Mouse (Mus musculus) effector memory CD4-positive, alpha-beta T cell, adult 5 months (primary cell): Measurements from ENCODE around the gene Crhr2. TPM values are rescaled to one million over a fixed set of nuclear protein-coding genes. Genes with fewer than 3 reads are reported as not detected.

Experiments
- polyA plus RNA-seq: library from polyadenylated mRNA; unstranded; fragments of 100-300 nt; shearing (Covaris generic); gene quantifications from one replicate; pipeline ENCODE4 v1.2.1, GENCODE M21; 2017

Crhr2 gene
- not detected for polyA plus RNA-seq

GRCm38 (mm10) chr6:55132794-55133193 lies at the start of gene Crhr2:
TSS of gene Crhr2 (minus strand) at chr6:55133016.

GRCm38 (mm10) chr6:55174741-55175181 lies 41.9 kb upstream of the Crhr2 start, which contains the start of gene Inmt:
TSS of gene Inmt (minus strand) at chr6:55175043.

Other genes with a start within 250 kb of the Crhr2 start
- gene Nod1, start 160.4 kb downstream of the Crhr2 start, polyA plus RNA-seq, result 38.4 TPM
- gene Ggct, start 140.1 kb downstream of the Crhr2 start, polyA plus RNA-seq, result 14.8 TPM
- gene Gars, start 95.0 kb downstream of the Crhr2 start, polyA plus RNA-seq, result 91.7 TPM
- not detected for gene Inmt, start 42.0 kb upstream of the Crhr2 start, polyA plus RNA-seq
- not detected for gene Mindy4, start 70.4 kb upstream of the Crhr2 start, polyA plus RNA-seq
- gene Aqp1, start 203.4 kb upstream of the Crhr2 start, polyA plus RNA-seq, result not detected
- gene Ghrhr, start 243.3 kb upstream of the Crhr2 start, polyA plus RNA-seq, result not detected